Mouse (Mus musculus): ENCODE data around the gene Pax8. TPM values are rescaled to one million over a fixed set of nuclear protein-coding genes. Genes with fewer than 3 reads are reported as not detected.

Gene Pax8
- polyA plus RNA-seq, 1 experiment from 2014 or later, result 23.2 TPM

- no peak overlapping the region for H3K4me3 ChIP-seq (ENCODE audit: low read depth, low read length)
- H3K9ac ChIP-seq (ENCODE audit: low read depth, low read length), result no peak overlapping the region
- no peak overlapping the region for H3K27ac ChIP-seq (ENCODE audit: low read depth, low read length)
- H3K36me3 ChIP-seq (ENCODE audit: control insufficient read depth, insufficient read depth, low read length), result no peaks in the 10 kb centered on the region
- 57% methylated on average over 1 of the region's 1 CpGs for WGBS
- ATAC-seq (ENCODE audit: low FRiP score) (no peak), DNase-seq (ENCODE audit: low spot score) (no peak)
- H3K4me1 ChIP-seq (replicated peaks; ENCODE audit: control insufficient read depth, insufficient read depth, low read length), result no peaks in the 10 kb centered on the region
- H3K9me3 ChIP-seq (ENCODE audit: control insufficient read depth, low read length), result no peaks in the 10 kb centered on the region
- H3K27me3 ChIP-seq (ENCODE audit: control insufficient read depth, insufficient read depth, low read length), result no peaks in the 10 kb centered on the region
- no peak overlapping the region for H3K4me2 ChIP-seq (replicated peaks; ENCODE audit: low read depth, low read length)
Observed at GRCm38 (mm10) chr2:24454429-24455011, 20.9 kb downstream of the Pax8 start.

GRCm38 (mm10) chr2:24453206-24453605, 22.2 kb downstream of the Pax8 start:
- WGBS, result 84% methylated on average over 5 of the region's 5 CpGs
- Histone ChIP-seq H3K36me3 (ENCODE audit: control insufficient read depth, insufficient read depth, low read length) (no peaks in the 10 kb centered on the region), H3K27me3 (ENCODE audit: control insufficient read depth, insufficient read depth, low read length) (no peaks in the 10 kb centered on the region), H3K4me2 (replicated peaks; ENCODE audit: low read depth, low read length) (no peak overlapping the region), H3K4me3 (ENCODE audit: low read depth, low read length) (no peak overlapping the region), H3K9me3 (ENCODE audit: control insufficient read depth, low read length) (no peaks in the 10 kb centered on the region), H3K4me1 (replicated peaks; ENCODE audit: control insufficient read depth, insufficient read depth, low read length) (no peaks in the 10 kb centered on the region), H3K27ac (ENCODE audit: low read depth, low read length) (no peak overlapping the region), H3K9ac (ENCODE audit: low read depth, low read length) (no peak overlapping the region)
- DNase-seq (ENCODE audit: low spot score), result no peak
- no peak for ATAC-seq (ENCODE audit: low FRiP score)

DNA sequence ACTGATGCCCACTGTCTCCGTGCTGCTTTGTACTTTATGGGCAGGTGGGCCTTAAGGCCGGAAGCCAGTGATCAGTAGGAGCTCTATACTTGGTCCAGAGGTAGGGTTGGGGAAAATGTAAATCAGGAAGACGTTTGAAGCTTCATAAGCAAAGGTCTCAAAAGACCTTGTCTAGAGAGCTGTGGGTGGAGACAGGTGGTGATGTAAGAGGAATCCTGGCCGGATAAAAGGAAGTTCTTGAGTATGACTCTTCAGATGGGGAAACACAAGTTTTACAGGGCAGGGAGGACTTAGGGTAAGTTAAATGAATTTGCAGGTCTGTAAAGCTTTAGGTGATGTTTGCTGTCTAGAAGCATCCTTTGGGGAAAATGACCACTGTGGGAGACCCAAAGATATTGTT, 26.3 kb downstream of the Pax8 start:
- no peaks in the 10 kb centered on the region for H3K27me3 ChIP-seq (ENCODE audit: control insufficient read depth, insufficient read depth, low read length)
- no peak overlapping the region for H3K4me2 ChIP-seq (replicated peaks; ENCODE audit: low read depth, low read length)
- no peak overlapping the region for H3K27ac ChIP-seq (ENCODE audit: low read depth, low read length)
- H3K4me3 ChIP-seq (ENCODE audit: low read depth, low read length), result no peak overlapping the region
- H3K4me1 ChIP-seq (replicated peaks; ENCODE audit: control insufficient read depth, insufficient read depth, low read length), result no peaks in the 10 kb centered on the region
- ATAC-seq (ENCODE audit: low FRiP score), result no peak
- no peak for DNase-seq (ENCODE audit: low spot score)
- no peaks in the 10 kb centered on the region for H3K36me3 ChIP-seq (ENCODE audit: control insufficient read depth, insufficient read depth, low read length)
- H3K9ac ChIP-seq (ENCODE audit: low read depth, low read length), result no peak overlapping the region
- no peaks in the 10 kb centered on the region for H3K9me3 ChIP-seq (ENCODE audit: control insufficient read depth, low read length)
- 77% methylated on average over 4 of the region's 4 CpGs for WGBS

DNA sequence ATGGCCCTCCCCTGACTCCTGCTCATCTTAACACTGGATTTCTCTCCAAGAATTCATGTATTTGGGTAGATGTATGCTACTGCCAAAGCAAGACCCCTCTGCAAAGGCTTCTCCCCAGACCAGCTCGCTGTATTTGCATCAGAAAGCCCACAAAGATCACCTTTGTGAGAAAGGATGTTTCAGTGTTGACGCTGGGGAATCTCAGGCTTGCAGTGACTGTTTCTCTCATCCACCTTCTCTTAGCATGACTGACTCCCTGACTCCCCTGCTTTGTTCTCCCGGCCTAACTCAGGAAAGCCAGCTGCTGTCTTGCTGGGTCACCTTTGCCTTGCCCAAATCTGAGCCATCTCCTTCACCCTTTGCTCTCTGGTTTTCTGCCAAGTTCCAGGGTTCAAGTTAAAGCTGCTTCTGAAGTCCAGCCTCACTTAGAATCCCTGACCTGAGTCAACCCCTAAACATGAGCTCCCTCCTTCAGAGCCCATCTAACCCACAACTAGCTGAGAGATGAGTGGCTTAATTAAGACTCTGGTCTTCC, 32.1 kb downstream of the Pax8 start:
- whole genome bisulfite sequencing, result 36% methylated on average over 3 of the region's 3 CpGs
- H3K4me1 ChIP-seq (replicated peaks; ENCODE audit: control insufficient read depth, insufficient read depth, low read length), result no peaks in the 10 kb centered on the region; the same call in 1 of the 2 replicates
- H3K4me2 ChIP-seq (replicated peaks; ENCODE audit: low read depth, low read length), result no peak overlapping the region
- H3K36me3 ChIP-seq (ENCODE audit: control insufficient read depth, insufficient read depth, low read length), result no peaks in the 10 kb centered on the region
- H3K9me3 ChIP-seq (ENCODE audit: control insufficient read depth, low read length), result no peaks in the 10 kb centered on the region
- no peak for ATAC-seq (ENCODE audit: low FRiP score)
- no peak overlapping the region for H3K9ac ChIP-seq (ENCODE audit: low read depth, low read length)
- H3K27me3 ChIP-seq (ENCODE audit: control insufficient read depth, insufficient read depth, low read length), result no peaks in the 10 kb centered on the region
- H3K27ac ChIP-seq (ENCODE audit: low read depth, low read length), result no peak overlapping the region
- no peak overlapping the region for H3K4me3 ChIP-seq (ENCODE audit: low read depth, low read length)
- no peak for DNase-seq (ENCODE audit: low spot score)

- H3K4me2 ChIP-seq (replicated peaks; ENCODE audit: low read depth, low read length), result no peak overlapping the region
- H3K9ac ChIP-seq (ENCODE audit: low read depth, low read length), result no peak overlapping the region
- no peak overlapping the region for H3K4me3 ChIP-seq (ENCODE audit: low read depth, low read length)
- no peak overlapping the region for H3K27ac ChIP-seq (ENCODE audit: low read depth, low read length)
- ATAC-seq (ENCODE audit: low FRiP score) (no peak), DNase-seq (ENCODE audit: low spot score) (no peak)
- no peaks in the 10 kb centered on the region for H3K27me3 ChIP-seq (ENCODE audit: control insufficient read depth, insufficient read depth, low read length)
- 62% methylated on average over 4 of the region's 4 CpGs for WGBS
- H3K9me3 ChIP-seq (ENCODE audit: control insufficient read depth, low read length), result no peaks in the 10 kb centered on the region
- H3K4me1 ChIP-seq (replicated peaks; ENCODE audit: control insufficient read depth, insufficient read depth, low read length), result no peaks in the 10 kb centered on the region; the same call in 1 of the 2 replicates
- no peaks in the 10 kb centered on the region for H3K36me3 ChIP-seq (ENCODE audit: control insufficient read depth, insufficient read depth, low read length)
Observed at GRCm38 (mm10) chr2:24442303-24442925, 33.0 kb downstream of the Pax8 start.

GRCm38 (mm10) chr2:24441899-24442298, 33.5 kb downstream of the Pax8 start:
- no peaks in the 10 kb centered on the region for H3K27me3 ChIP-seq (ENCODE audit: control insufficient read depth, insufficient read depth, low read length)
- no peak overlapping the region for H3K4me2 ChIP-seq (replicated peaks; ENCODE audit: low read depth, low read length)
- no peak overlapping the region for H3K27ac ChIP-seq (ENCODE audit: low read depth, low read length)
- H3K9ac ChIP-seq (ENCODE audit: low read depth, low read length), result no peak overlapping the region
- no peaks in the 10 kb centered on the region; the same call in 1 of the 2 replicates for H3K4me1 ChIP-seq (replicated peaks; ENCODE audit: control insufficient read depth, insufficient read depth, low read length)
- no peak for ATAC-seq (ENCODE audit: low FRiP score)
- no peak overlapping the region for H3K4me3 ChIP-seq (ENCODE audit: low read depth, low read length)
- H3K9me3 ChIP-seq (ENCODE audit: control insufficient read depth, low read length), result no peaks in the 10 kb centered on the region
- H3K36me3 ChIP-seq (ENCODE audit: control insufficient read depth, insufficient read depth, low read length), result no peaks in the 10 kb centered on the region
- DNase-seq (ENCODE audit: low spot score), result no peak

DNA sequence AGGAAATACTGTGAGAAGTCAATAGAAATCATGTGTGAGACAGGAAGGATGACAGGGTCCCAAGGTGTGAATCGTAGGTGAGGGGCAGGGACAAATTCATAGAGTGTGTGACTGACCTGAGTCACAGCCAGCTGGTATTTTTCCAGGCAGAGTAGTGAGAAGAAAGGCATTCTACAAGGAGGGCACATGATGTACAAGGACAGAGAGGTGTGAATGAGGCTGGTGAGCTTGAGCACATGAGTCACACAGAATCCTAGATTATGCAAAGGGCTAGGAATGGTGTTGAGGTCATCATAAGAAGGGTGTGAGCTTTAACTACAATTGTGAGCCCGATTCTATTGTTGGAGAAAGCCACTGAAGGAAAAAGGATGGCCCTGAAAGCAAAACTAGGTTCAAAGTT, 35.3 kb downstream of the Pax8 start:
- H3K27me3 ChIP-seq (ENCODE audit: control insufficient read depth, insufficient read depth, low read length), result no peaks in the 10 kb centered on the region

DNA sequence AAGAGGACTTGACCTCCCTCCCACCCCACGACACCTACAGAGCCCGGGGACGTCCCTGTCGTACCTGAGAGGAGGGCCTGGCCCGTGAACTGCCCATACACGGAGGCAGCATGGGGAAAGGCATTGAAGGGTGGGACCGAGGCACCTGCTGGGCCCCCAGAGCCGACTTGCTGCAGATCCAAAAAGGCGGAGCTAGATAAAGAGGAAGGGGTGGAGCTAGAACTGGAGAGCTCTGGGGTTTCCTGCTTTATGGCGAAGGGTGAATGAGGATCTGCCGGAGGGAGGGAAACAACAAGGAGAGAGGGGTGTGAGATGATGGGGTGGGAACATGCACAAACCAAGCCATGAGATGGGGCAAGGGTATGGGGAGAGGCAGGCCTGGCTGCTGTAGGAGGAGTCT, 39.7 kb downstream of the Pax8 start:
- Histone ChIP-seq H3K4me3 (ENCODE audit: low read depth, low read length) (no peak overlapping the region), H3K4me1 (replicated peaks; ENCODE audit: control insufficient read depth, insufficient read depth, low read length) (no peaks in the 10 kb centered on the region), H3K27ac (ENCODE audit: low read depth, low read length) (no peak overlapping the region), H3K36me3 (ENCODE audit: control insufficient read depth, insufficient read depth, low read length) (no peaks in the 10 kb centered on the region), H3K27me3 (ENCODE audit: control insufficient read depth, insufficient read depth, low read length) (no peaks in the 10 kb centered on the region), H3K9ac (ENCODE audit: low read depth, low read length) (no peak overlapping the region), H3K9me3 (ENCODE audit: control insufficient read depth, low read length) (no peaks in the 10 kb centered on the region), H3K4me2 (replicated peaks; ENCODE audit: low read depth, low read length) (no peak overlapping the region)
- DNase-seq (ENCODE audit: low spot score) (no peak), ATAC-seq (ENCODE audit: low FRiP score) (no peak)
- 76% methylated on average over 11 of the region's 11 CpGs for WGBS

More for the DNA sequence above, 35.3 kb downstream of the Pax8 start:
- no peak for ATAC-seq (ENCODE audit: low FRiP score)
- H3K4me3 ChIP-seq (ENCODE audit: low read depth, low read length), result no peak overlapping the region
- DNase-seq (ENCODE audit: low spot score), result no peak
- H3K9ac ChIP-seq (ENCODE audit: low read depth, low read length), result no peak overlapping the region
- no peaks in the 10 kb centered on the region for H3K36me3 ChIP-seq (ENCODE audit: control insufficient read depth, insufficient read depth, low read length)
- no peak overlapping the region for H3K4me2 ChIP-seq (replicated peaks; ENCODE audit: low read depth, low read length)
- 91% methylated on average over 2 of the region's 2 CpGs for WGBS
- no peaks in the 10 kb centered on the region; the same call in 1 of the 2 replicates for H3K4me1 ChIP-seq (replicated peaks; ENCODE audit: control insufficient read depth, insufficient read depth, low read length)
- no peaks in the 10 kb centered on the region for H3K9me3 ChIP-seq (ENCODE audit: control insufficient read depth, low read length)
- no peak overlapping the region for H3K27ac ChIP-seq (ENCODE audit: low read depth, low read length)

- Histone ChIP-seq H3K4me1 (replicated peaks; ENCODE audit: control insufficient read depth, insufficient read depth, low read length) (no peaks in the 10 kb centered on the region), H3K36me3 (ENCODE audit: control insufficient read depth, insufficient read depth, low read length) (no peaks in the 10 kb centered on the region), H3K9ac (ENCODE audit: low read depth, low read length) (no peak overlapping the region), H3K4me3 (ENCODE audit: low read depth, low read length) (no peak overlapping the region), H3K9me3 (ENCODE audit: control insufficient read depth, low read length) (no peaks in the 10 kb centered on the region), H3K27ac (ENCODE audit: low read depth, low read length) (no peak overlapping the region), H3K27me3 (ENCODE audit: control insufficient read depth, insufficient read depth, low read length) (no peaks in the 10 kb centered on the region), H3K4me2 (replicated peaks; ENCODE audit: low read depth, low read length) (no peak overlapping the region)
- ATAC-seq (ENCODE audit: low FRiP score) (no peak), DNase-seq (ENCODE audit: low spot score) (no peak)
- 86% methylated on average over 2 of the region's 2 CpGs for WGBS
Observed at GRCm38 (mm10) chr2:24434670-24435069, 40.7 kb downstream of the Pax8 start.

All from hindbrain, embryonic 11.5 days (tissue).